Mouse (Mus musculus) layer of hippocampus, adult 11-12 months (tissue): ENCODE measurements around the gene Lrmda.

Experiments used
- DNase-seq: peaks from one replicate; pipeline ENCODE4 v3.0.0; 2022; ENCODE audit warnings: low spot score

Gene Lrmda

DNA sequence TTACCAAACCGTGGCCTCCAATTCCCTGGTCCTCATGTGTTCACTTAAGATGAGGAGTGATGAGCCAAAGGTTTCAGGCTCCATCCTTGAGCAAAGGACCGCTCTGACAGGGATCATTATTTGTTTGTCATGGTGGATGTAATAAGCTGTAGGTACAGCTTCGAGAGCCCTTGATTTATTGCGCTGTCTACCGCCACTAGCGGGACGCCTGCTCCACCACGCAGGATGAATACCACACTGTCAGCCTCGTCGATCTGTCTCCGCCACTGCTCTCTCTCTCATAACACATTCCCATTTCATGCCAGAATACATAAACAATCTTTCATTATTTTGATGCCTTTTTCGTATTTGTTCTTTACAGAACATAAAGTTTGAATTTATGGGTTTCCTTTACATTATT lies 235.9 kb downstream of the Lrmda start:
- no peak for DNase-seq

DNA sequence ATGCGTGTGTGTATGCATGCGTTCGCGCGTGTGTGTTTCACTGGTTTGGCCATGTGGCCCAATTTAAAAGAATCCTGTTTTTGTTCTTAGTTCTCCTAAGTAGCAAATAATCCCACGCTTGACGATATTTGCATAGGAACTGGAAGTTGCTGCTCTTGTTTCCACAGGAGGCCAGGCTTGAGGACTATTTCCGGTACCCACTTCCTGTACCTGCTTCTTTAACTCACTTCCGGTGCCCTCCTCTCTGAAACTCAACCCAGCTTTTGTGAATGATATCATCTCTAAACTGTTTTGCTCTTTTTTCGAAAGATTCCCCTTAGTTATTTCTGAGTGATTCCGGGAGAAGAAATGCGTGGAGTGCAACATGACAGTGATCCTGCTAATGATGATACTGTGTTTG lies 236.8 kb downstream of the Lrmda start:
- DNase-seq: no peak

DNA sequence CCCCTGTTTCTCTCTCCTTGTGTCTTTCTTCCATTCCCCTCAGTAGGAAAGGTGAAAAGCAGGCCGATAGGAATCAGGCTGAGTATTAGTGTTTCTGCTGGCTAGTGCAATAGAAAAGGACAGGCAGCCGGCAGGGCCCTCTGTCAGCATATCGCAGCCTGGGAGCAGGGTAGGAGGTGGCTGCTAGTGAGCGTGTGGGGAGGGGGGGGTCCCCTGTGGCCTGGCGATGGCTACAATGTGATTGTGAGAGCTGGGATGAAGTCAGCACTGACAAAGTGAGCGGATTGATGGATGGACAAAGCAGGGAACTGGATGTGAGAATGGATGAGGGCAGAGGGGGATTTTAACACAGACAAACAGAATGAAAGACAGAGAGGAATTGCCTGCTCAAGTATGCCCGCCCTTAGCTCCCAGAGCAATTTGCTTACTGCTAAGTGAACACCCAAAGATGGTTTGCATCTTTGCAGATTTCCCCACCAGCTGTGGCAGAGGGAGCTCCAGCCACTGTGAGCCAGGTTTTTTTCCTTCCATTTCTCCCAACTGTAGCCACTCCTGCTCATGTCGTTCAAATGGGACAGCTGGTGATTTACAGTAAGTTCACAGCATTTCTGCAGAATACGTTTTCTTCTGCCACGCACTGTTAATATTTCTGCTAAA lies 240.0 kb downstream of the Lrmda start:
- no peak for DNase-seq

DNA sequence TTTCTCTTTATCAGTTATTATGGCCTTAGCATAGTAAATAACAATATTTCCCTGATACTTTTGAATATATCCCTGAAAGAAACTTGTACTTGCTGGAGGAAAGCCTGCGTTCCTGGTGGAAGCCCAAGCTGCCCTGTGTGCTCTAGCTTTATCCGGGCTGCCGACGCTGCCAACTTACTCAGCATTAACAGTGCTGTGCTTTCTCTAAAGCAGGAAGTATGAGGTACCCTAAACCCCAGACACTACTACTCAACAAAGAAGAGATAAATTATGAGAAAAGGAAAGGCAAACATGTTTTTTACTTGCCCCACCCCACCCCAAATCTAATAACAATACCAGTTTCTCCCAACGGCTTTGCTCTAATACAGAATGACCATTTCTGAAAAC lies 240.5 kb downstream of the Lrmda start:
- DNase-seq: no peak

DNA sequence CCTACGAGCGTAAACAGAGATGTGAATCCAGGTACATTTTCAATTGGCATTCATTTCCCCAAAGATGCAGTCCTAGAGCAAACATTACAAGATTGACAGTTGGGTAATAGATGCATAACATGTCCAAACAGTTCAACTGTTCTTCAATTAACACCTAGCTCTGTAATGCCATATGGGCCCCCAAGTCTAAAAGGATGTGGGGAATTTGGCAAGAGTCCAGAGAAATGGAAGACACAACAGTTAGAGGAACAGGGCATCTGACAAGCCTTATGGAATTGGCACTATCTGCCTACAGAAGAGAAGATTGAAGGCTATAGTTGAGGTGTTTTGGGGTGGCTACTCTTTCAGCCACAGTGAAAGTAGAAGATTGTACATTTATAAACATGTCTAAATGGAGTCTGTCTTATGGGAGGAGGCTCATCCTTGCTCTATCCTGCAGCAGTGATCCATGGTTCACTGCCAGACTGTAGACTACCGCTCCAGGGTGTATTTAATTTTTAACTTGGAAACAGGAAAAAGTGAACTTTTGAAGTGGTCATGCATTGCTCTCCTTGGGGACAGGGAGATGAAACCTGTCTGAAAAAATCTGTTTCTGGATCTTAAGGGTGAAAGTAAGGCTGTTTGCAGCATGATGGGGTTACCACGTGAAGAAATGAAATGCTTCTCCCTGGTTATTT lies 245.9 kb downstream of the Lrmda start:
- no peak for DNase-seq

DNA sequence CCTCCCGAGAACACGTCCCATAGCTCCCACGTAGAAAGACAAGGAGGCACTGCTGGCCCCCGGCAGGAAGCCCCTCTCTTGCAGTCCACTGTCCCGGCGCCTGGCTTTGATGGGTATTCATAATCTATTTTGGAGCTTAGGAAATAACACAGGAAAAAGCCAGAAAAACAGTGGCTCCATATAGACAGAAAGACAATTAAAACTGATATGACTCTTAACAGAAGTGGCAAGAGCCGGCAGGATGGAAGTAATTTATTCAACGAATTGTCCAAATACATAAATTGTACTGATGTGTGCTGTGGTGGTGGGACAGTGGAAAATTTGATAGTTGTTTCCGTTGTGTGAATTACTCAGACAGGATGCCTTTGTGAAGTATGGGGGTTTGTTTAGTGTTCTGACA lies 250.3 kb downstream of the Lrmda start:
- no peak for DNase-seq

DNA sequence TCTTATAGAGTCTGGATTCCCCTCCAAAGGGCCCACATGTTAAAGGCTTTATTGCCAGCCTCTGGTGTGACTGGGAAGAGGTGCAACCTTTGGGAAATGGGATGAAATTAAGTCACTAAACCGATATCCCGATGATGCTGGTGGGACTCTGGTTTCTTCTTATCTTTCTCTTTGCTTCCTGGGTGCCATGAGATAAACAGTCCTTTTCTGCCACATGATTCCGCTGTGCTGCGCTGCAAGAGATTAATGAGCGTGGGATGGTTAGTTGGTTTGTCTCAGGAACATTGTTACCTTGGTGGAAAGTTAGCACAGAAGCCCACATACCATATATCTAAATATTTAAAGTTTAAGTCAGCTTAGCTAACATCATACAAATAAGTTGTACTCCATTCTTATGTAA lies 258.5 kb downstream of the Lrmda start:
- no peak for DNase-seq

DNA sequence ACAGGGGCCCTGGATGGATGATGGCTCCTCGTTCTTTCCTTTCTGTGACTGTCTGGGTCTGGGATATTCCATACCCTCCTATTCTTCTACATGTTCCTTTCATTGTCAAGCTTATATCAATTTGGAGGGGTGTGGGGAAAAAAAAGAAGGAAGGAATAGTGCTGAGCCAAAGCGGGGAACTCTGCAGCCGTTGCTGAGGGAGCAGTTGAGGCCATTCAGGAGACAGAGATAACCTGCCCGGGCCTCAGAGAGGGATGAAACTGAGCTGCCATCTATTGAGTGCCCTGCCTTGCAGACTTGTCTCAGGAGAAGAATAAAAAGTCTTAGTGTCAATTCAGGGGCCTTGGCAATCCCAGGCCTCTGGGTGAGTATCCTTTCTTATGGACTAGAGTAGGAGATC lies 260.1 kb downstream of the Lrmda start:
- no peak for DNase-seq

DNA sequence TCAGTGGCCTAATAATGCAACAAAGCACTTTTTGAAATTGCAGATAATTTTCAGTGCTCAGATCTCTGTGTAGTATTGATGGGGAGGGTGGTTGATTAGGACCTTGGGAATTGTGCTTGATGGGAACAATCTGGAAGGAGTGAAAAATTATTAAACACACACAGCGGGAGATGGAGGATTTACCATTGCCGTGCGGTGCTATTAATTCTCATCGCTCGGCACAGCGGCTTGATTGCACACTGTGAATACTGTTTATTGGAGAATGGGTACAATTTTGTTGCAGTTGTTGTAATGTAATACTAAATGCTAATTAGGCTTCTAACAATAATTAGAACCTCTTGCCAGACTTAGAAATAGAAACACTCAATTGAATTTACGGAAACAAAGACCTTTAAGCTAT lies 262.1 kb downstream of the Lrmda start:
- DNase-seq: no peak

DNA sequence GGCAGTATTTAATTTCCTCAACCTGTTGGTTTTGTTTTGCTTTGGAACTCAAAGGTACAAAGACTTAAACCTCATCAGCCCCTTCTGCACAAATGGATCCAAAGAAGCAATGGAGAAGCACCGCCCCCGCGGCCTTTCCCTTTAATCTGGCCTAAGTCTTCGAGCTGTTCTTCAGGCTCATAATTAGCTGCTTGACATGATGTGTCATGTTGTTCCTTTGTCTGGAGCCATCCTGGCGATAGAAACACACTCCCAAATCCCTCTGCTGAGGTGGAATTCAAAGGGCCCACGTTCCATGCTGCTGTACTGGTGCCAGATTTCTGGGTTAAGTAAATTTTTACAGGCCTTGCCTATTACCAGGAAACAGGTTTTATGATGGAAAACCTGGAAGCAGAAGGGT lies 263.3 kb downstream of the Lrmda start:
- DNase-seq: no peak

DNA sequence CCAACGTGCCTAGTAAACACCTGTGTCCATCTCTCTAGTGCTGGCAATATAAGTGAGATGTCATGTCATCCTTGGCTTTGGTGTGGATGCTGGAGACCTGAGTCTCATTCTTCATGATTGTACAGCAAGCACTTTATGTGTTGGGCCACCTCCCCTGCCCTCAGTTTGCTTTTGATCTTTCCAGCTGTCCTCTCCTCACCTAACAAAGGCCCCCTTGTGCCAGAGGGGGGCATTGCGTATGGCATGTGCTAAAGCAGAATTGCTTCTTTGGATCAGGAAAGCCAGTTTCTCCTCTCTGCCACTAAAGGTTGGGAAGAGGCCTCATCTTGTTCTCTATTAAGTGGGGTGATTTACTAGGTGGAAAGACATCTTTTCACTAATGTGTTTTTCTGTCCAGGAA lies 264.2 kb downstream of the Lrmda start:
- DNase-seq: no peak

DNA sequence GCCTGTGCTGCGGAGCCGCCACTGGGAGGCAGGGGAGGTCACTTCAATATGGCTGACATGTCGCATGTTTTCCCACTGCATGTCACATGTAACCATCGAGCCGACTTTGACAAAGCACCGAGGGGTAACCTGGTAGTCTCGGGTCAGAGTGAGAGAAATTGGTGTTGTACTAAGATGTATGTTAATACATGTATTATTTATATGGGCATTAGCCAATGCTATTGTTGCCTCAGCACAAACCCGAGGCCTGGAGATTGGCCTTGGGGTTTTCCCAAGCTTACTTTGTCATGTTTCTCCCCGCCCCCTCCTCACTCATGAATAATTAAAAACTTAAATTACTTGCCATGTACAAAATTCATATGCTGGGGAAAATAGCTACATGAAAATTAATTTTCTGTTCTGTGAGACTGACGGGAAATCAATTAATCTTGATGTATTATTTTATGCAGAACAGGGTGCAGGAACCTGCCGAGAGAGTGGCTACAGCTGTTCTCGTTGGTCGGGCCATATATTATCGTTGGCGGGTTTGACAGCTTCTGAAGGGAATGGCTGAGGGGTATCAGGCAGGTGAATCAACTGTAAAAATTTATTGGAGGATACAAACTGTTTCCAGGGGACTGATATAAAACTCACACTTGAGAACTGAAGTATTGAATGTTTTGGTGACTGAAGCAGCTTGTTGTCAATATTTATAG lies 265.5 kb downstream of the Lrmda start:
- no peak for DNase-seq

DNA sequence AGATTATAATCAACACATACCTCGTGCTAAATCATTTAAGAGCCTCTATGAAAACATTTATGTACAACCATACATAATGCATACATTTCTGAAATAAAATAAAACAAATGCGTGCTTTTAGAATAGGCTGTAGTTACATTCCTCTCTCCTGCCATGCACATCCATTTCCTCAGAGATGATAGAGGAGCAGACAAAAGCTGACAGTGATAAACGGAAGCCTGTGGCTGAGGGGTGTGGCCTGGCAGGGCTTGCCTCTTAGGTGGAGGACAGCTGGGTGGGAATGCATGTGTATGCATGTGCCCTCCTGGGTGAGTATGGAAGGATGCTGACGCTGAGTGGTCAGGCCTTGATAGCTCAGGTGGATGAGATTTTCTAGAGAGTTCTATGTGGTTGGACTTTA lies 266.3 kb downstream of the Lrmda start:
- DNase-seq: no peak

DNA sequence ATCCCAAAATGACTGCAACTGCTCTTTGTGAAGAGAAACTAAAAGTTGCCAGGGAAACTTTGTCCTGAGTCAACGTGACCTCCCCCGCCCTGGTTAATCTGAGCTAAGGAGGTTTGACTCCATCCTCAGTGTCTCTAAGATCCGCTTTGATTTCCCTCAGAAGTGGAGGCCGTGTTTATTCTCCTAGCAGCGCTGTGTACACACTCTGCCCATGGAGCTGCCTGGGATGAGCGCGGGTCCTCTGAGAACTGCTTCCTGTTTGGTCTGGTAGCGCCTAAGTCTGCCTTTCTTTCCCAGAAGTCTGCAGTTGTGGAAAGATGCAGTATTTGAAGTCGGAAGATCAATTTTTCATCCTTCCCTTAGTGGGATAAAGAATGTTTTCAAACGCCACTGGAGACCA lies 268.7 kb downstream of the Lrmda start:
- DNase-seq: no peak

DNA sequence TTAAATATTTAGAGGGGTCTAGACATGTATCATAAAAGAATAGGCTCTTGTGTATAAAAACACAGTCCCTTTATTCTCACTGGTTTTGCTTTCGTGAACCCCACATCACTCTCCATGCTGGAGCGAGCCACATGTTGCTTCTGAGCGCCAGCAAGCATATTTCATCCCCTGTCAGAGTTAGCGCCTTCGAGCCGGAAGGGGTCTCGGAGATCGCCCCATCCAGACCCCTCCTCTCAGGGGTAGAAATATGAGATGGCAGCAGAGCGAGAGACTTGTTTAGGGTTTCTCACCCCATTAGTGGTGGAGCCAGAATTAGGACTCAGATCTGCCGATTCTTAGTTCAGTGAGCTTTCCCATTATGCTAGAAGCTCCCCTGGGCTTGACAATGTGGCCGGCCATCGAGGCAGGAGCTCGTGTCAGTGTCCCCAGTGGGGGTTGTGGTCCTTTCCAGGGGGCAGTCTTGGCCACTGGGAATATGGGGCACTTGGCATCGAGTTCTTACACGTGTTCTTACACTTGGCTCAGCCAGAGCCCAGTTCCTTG lies 269.9 kb downstream of the Lrmda start:
- DNase-seq: no peak

DNA sequence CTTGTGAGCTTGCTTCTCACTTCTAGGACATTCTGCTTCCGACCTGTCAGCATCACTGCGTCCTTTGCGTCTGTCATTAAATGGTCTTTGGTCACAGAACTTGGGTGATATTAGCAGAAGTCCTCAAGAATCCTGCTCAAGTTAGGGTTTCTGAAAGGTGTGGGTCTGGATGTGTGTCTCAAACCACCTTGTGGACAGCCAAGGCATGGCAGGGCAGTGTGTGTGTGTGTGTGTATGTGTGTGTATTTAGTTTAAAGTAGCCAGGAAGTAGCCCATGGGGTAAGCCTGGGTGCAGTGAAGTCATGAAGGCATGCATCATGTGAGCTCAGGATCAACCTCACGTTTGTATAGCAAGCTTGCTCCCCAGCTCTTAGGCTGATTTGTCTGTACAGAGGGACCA lies 274.9 kb downstream of the Lrmda start:
- DNase-seq: no peak

DNA sequence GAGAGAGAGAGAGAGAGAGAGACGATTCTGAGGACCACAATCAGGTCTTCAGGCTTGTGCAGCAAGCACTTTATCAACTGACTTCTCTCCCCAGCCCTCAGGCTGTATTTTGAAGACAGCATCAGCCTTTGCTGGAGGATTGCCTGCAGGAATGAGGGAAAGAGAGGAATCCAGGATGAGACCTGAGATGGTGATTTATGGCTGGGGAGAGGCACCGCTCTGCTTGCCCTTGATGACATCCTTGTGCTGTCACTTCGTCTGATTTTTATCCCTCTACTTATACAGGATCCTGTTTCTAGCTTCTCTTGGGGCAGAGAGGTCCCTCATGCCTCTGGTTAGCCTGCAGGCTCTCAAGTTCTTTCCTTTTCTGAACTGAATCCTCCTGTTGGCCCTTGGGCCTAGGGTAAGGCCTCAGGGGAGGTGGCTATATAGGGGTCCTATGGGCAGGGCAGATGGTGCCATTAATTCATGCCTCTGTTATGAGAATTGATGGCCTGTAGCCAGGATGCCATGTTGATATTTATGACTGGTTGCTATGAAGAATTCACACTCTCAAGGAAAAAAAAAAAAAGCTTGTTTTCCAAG lies 277.2 kb downstream of the Lrmda start:
- DNase-seq: no peak

DNA sequence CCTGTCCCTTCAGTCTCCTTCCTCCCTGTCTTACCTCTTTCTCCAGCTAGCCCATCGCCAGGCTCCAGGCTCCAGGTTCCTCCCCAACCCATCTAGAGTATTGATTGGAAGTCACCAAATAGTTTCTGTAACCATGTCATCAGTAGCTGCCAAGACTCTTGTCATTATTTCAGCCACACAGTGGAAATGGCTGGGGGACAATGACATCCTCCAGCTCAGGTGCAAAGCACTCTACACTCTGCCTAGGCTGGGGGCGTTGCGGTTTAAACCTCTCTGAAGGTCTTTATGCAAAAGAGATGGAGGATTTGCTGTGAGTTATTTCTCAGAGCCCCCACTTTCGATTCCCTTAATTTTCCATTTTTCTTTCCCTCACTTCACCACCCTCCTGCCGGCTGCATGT lies 287.2 kb downstream of the Lrmda start:
- DNase-seq: no peak

DNA sequence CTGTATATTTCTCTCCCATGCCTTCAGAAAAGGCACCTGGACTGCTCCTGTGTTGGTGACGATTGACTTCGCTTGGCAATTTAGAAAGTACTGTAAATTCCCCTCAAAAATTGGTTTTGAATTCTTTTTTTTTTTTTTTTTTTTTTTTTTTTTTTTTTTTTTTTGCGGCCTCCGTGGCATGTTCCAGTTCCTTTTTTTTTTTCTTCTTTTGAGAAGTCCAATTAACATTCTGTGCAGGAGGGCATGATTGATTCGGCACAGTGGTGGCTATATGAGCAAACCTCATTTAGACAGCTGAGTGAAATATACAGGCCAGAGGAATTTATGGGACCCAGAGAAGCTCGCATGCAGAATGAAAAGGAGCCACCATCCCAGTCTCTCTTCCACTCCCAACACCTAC lies 288.5 kb downstream of the Lrmda start:
- DNase-seq: no peak

DNA sequence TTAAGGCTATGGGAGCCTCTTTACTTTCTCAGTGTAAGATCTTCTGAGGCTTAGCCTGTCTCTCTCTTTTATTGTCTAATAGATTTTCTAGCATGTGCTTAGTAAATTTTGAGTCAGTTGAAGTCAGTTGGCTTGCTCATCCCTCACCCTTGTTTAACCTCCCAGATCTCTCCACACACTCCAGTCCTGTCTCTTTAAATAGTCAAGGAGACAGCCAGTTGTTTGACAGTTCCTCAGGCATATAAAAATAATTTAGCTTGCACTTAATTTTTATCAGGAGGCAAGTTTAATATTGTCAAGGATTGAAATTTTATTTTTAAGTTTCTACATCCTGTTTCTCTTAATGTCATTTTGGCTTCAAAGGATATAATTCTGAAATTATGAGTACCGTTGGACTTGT lies 303.5 kb downstream of the Lrmda start:
- DNase-seq: no peak

DNA sequence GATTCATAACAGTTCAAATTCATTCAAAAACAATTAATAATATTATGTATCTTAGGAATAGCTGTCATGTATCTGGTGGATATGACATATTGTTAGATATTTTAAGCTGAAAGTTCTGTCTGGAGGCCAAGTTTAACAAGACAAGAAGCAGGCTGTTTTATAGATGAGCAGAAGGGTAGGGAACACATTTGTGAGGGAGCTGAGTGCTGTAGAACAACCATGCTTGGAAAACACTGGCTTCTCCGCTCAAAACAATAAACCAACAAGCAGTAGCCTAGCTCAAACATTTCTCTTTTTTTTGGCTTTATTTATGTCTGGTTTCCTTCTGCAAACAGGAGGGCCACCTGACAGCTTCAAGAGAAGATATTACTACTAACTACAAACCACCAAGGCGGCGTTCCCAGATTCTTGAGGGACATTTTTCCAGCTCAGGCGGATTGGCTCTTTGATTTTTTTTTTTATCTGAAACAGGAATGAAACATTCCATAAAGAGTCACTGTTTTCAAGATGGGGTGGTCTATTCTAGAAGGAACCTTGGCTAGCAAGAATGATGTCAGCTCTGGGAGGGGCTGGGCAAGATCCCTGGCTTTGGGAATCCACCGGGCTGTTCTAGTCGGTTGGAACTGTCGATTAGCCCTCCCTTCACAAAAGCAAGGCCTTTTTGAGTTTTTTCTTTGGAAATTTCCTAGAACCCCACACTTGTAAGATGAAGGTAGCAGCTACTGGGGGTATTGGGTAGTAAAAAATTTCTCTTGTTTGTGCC lies 304.2 kb downstream of the Lrmda start:
- peak; percentile 28 for DNase-seq
